ENCODE assay signal across 8 mouse cellular contexts in the genomic region with DNA sequence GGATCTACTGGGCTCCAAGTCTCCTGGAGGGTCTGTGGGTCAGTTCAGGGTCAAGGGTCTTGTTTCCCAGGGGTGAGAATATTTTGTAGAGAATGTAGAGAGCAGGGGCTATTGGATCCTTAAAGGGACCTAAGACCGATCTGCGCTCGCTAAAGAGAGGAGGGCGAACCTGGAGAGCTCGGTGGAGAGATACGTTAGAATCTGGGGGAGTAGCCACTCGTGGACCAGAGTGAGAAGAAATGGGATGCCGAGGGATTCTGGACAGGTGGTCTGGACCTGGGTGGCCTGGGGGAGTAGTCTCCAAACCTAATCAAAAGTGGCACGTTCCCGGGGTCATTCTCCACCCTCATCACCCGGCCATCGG. TPM values are rescaled to one million over a fixed set of nuclear protein-coding genes. Genes with fewer than 3 reads are reported as not detected.
A peak's percentile ranks its signal among the peaks of the same experiment; 100 is the strongest.
DNase-seq lines count a peak whose midpoint lies in the region; ATAC-seq and TF ChIP-seq lines count a peak whose summit lies in the region.

No protein-coding gene starts in this region.

- no peak for DNase-seq in spleen, adult 2 months (ENCODE audit: low read depth in 1 of 2, low spot score in 2 of 2)
- no peak for DNase-seq in spleen, adult 12 weeks (ENCODE audit: low spot score)
- DNase-seq in liver, embryonic 11.5 days (ENCODE audit: low spot score) = no peak
- DNase-seq in urinary bladder, postnatal 10 days (ENCODE audit: low spot score) = no peak
- DNase-seq in T-cell, adult 2 months (ENCODE audit: low spot score) = no peak
- no peak for DNase-seq in retina, embryonic 14.5 days (ENCODE audit: low spot score)

- 3% methylated on average over 12 of the region's 12 CpGs for WGBS in spleen, adult 2 months
- WGBS in liver, embryonic 11.5 days = 1% methylated on average over 12 of the region's 12 CpGs

- no peak overlapping the region for H3K27ac ChIP-seq in spleen, adult 2 months (ENCODE audit: insufficient read depth, low read length)
- H3K27ac ChIP-seq in liver, embryonic 11.5 days (ENCODE audit: low read depth, low read length) = no peak overlapping the region

- H3K9me3 ChIP-seq in erythroblast, embryonic 14.5 days (ENCODE audit: control insufficient read depth, low read length) = peaks cover 3% of the 10 kb centered on the region; the same call in 1 of the 2 replicates
- no peaks in the 10 kb centered on the region for H3K9me3 ChIP-seq in liver, embryonic 11.5 days (ENCODE audit: control insufficient read depth, low read length)

- ATAC-seq in erythroblast, adult 5-6 weeks (replicated peaks; ENCODE audit: low FRiP score, poor library complexity, severe bottlenecking) = no peak
- ATAC-seq in liver, embryonic 11.5 days (replicated peaks; ENCODE audit: low FRiP score) = no peak; the same call in 1 of the 2 replicates

- H3K36me3 ChIP-seq in erythroblast, embryonic 14.5 days (ENCODE audit: control insufficient read depth) = no peaks in the 10 kb centered on the region
- no peaks in the 10 kb centered on the region for H3K36me3 ChIP-seq in spleen, adult 2 months (ENCODE audit: control insufficient read depth, insufficient read depth, low read length)
- no peaks in the 10 kb centered on the region for H3K36me3 ChIP-seq in liver, embryonic 11.5 days (ENCODE audit: control insufficient read depth, insufficient read depth, low read length)

- H3K4me2 ChIP-seq in liver, embryonic 11.5 days = peak overlapping the region; percentile 73

- no peaks in the 10 kb centered on the region; the same call in 1 of the 2 replicates for H3K4me1 ChIP-seq in erythroblast, embryonic 14.5 days (ENCODE audit: control insufficient read depth)
- H3K4me1 ChIP-seq in spleen, adult 2 months (ENCODE audit: control insufficient read depth, insufficient read depth, insufficient read length) = peaks cover 6% of the 10 kb centered on the region; the same call in 1 of the 2 replicates
- peaks cover 20% of the 10 kb centered on the region; the same call in 1 of the 2 replicates for H3K4me1 ChIP-seq in liver, embryonic 11.5 days (replicated peaks; ENCODE audit: control insufficient read depth, insufficient read depth, low read length)

- TF ChIP-seq POLR2A in spleen, adult 2 months (IDR thresholded peaks at IDR 0.05; ENCODE audit: low read depth, low read length) = no peak

- peak overlapping the region; percentile 17 for H3K4me3 ChIP-seq in erythroblast, embryonic 14.5 days (replicated peaks)
- H3K4me3 ChIP-seq in spleen, adult 2 months (ENCODE audit: extremely low read depth, insufficient read depth, insufficient read length) = peak overlapping the region; percentile 28
- peak overlapping the region; percentile 43 for H3K4me3 ChIP-seq in liver, embryonic 11.5 days (ENCODE audit: low read depth, low read length)

- H3K27me3 ChIP-seq in erythroblast, embryonic 14.5 days (ENCODE audit: control insufficient read depth) = peaks cover 58% of the 10 kb centered on the region
- H3K27me3 ChIP-seq in spleen, adult 2 months (ENCODE audit: control insufficient read depth, insufficient read depth, low read length) = peaks cover 9% of the 10 kb centered on the region; the same call in 1 of the 2 replicates
- H3K27me3 ChIP-seq in liver, embryonic 11.5 days (replicated peaks; ENCODE audit: control insufficient read depth, insufficient read depth, low read length) = peaks cover 20% of the 10 kb centered on the region

- no peak for TF ChIP-seq CTCF in spleen, adult 2 months (IDR thresholded peaks at IDR 0.05; ENCODE audit: extremely low read depth, insufficient read depth, insufficient read length, insufficient replicate concordance)

- peak overlapping the region; percentile 39 for H3K9ac ChIP-seq in liver, embryonic 11.5 days (ENCODE audit: low read depth, low read length)

RNA-seq across cellular contexts. Expression of gene Tuba8, which starts 0.4 kb away (rescaled TPM):
- 0.01 and 0.02 TPM in 2 replicates for polyA plus RNA-seq in erythroblast, embryonic 14.5 days (2012)
- total RNA-seq in erythroblast, adult 5-6 weeks (2015; ENCODE audit: low replicate concordance) = 11.5 and 14.4 TPM in 2 replicates
- 5.9 and 6.7 TPM in 2 replicates for total RNA-seq in erythroblast, adult 5-6 weeks (2017; ENCODE audit: low replicate concordance)
- polyA plus RNA-seq in spleen, adult 2 months (2012; rRNA removed) = 1.2 TPM in 2 replicates
- 10.5 and 11.5 TPM in 2 replicates for polyA plus RNA-seq in liver, embryonic 11.5 days (2014; fragmentation: Nextera tagmentation; extraction: Ambion mirVana)

RNA-seq across cellular contexts. Expression of gene Pex26, which starts 27.4 kb away (rescaled TPM):
- polyA plus RNA-seq in erythroblast, embryonic 14.5 days (2012) = 0.09 and 0.23 TPM in 2 replicates
- 1.7 and 3.8 TPM in 2 replicates for total RNA-seq in erythroblast, adult 5-6 weeks (2015; ENCODE audit: low replicate concordance)
- 1.3 and 1.7 TPM in 2 replicates for total RNA-seq in erythroblast, adult 5-6 weeks (2017; ENCODE audit: low replicate concordance)
- 8.3 and 9.9 TPM in 2 replicates for polyA plus RNA-seq in spleen, adult 2 months (2012; rRNA removed)
- 6.0 and 6.3 TPM in 2 replicates for polyA plus RNA-seq in liver, embryonic 11.5 days (2014; fragmentation: Nextera tagmentation; extraction: Ambion mirVana)

RNA-seq across cellular contexts. Expression of gene Usp18, which starts 34.8 kb away (rescaled TPM):
- polyA plus RNA-seq in erythroblast, embryonic 14.5 days (2012) = 0.15 TPM in 1 of 2 replicates, not detected in the other
- total RNA-seq in erythroblast, adult 5-6 weeks (2015; ENCODE audit: low replicate concordance) = 18.8 and 38.2 TPM in 2 replicates
- total RNA-seq in erythroblast, adult 5-6 weeks (2017; ENCODE audit: low replicate concordance) = 26.9 and 27.9 TPM in 2 replicates
- 8.5 and 9.9 TPM in 2 replicates for polyA plus RNA-seq in spleen, adult 2 months (2012; rRNA removed)
- polyA plus RNA-seq in liver, embryonic 11.5 days (2014; fragmentation: Nextera tagmentation; extraction: Ambion mirVana) = 3.6 and 5.5 TPM in 2 replicates
